ENCODE assay signal across 26 mouse cellular contexts in genomic region chr6:34658791-34659190, GRCm38 (mm10).
DNase-seq lines count a peak whose midpoint lies in the region; ATAC-seq and TF ChIP-seq lines count a peak whose summit lies in the region.
"Had no signal": no experiment of that assay in that cellular context is flagged by ENCODE, and none has a peak within 500 bp of the region (broad histone marks: within the 10 kb centered on the region; RNA-seq: fewer than 3 reads in every experiment).

No protein-coding gene starts in this region.

- no peaks in the 10 kb centered on the region for H3K27me3 ChIP-seq in kidney, adult 2 months (replicated peaks; ENCODE audit: control insufficient read depth, insufficient read depth, low read length)
- no peaks in the 10 kb centered on the region for H3K27me3 ChIP-seq in stomach, embryonic 14.5 days (ENCODE audit: control insufficient read depth, insufficient read depth, low read length)
- no peaks in the 10 kb centered on the region for H3K27me3 ChIP-seq in stomach, postnatal 0 days (ENCODE audit: control insufficient read depth, insufficient read depth, low read length)
- H3K27me3 ChIP-seq: embryonic facial prominence, embryonic 12.5 days; limb, embryonic 13.5 days; midbrain, embryonic 13.5 days; neural tube, embryonic 13.5 days had no signal

- TF ChIP-seq EP300 in stomach, postnatal 0 days (optimal IDR thresholded peaks at IDR 0.05), result no peak

- peak; percentile 47 for DNase-seq in kidney, adult 2 months
- no peak for DNase-seq in kidney, postnatal 4 days
- DNase-seq in left cerebral cortex, postnatal 14 days (ENCODE audit: low spot score in 2 of 2), result peak; percentile 12 to 20
- DNase-seq in left cerebral cortex, adult 18-20 months (ENCODE audit: low spot score in 2 of 2), result no peak
- DNase-seq in stomach, postnatal 0 days (ENCODE audit: low spot score), result no peak
- DNase-seq in layer of hippocampus, postnatal 10 days (ENCODE audit: low spot score in 2 of 2), result peak; percentile 7 to 28
- DNase-seq in right cerebral cortex, postnatal 14 days, result no peak
- DNase-seq: adrenal gland, postnatal 25 days; cerebellum, adult 8-10 months; embryo, embryonic 11 days; heart, postnatal 14 days; kidney, adult 9 months; kidney, postnatal 14 days had no signal

- intact Hi-C loops in left cerebral cortex, postnatal 14 days (cut with DNase I), result no loop called here

- H3K9ac ChIP-seq in stomach, embryonic 14.5 days (replicated peaks; ENCODE audit: low read depth, low read length), result no peak overlapping the region
- H3K9ac ChIP-seq in stomach, postnatal 0 days (ENCODE audit: low read length), result no peak overlapping the region
- H3K9ac ChIP-seq: embryonic facial prominence, embryonic 12.5 days; limb, embryonic 13.5 days; midbrain, embryonic 13.5 days; neural tube, embryonic 13.5 days had no signal

- no peak for ATAC-seq in stomach, embryonic 14.5 days (ENCODE audit: insufficient number of reproducible peaks, insufficient read depth, low FRiP score, low read depth)
- no peak for ATAC-seq in stomach, postnatal 0 days (ENCODE audit: low FRiP score, low TSS enrichment)
- ATAC-seq: CD4-positive, CD25-positive, alpha-beta regulatory T cell, adult 4 months; forebrain, embryonic 16.5 days; hindbrain, embryonic 16.5 days; intestine, embryonic 16.5 days; midbrain, embryonic 13.5 days had no signal

- H3K4me1 ChIP-seq in kidney, adult 2 months (ENCODE audit: control insufficient read depth, insufficient read depth, low read length), result no peaks in the 10 kb centered on the region
- no peaks in the 10 kb centered on the region for H3K4me1 ChIP-seq in stomach, embryonic 14.5 days (ENCODE audit: control insufficient read depth, insufficient read depth, low read length)
- no peaks in the 10 kb centered on the region for H3K4me1 ChIP-seq in stomach, postnatal 0 days (replicated peaks; ENCODE audit: control insufficient read depth, insufficient read depth)
- H3K4me1 ChIP-seq: embryonic facial prominence, embryonic 12.5 days; midbrain, embryonic 13.5 days had no signal

- H3K9me3 ChIP-seq in stomach, embryonic 14.5 days (ENCODE audit: control insufficient read depth, low read depth, low read length), result no peaks in the 10 kb centered on the region
- no peaks in the 10 kb centered on the region for H3K9me3 ChIP-seq in stomach, postnatal 0 days (ENCODE audit: control insufficient read depth, low read length)
- H3K9me3 ChIP-seq: embryonic facial prominence, embryonic 12.5 days; forebrain, embryonic 10.5 days; hindbrain, embryonic 10.5 days; limb, embryonic 13.5 days; midbrain, embryonic 13.5 days; neural tube, embryonic 13.5 days had no signal

- TF ChIP-seq POLR2A in kidney, adult 2 months (IDR thresholded peaks at IDR 0.05; ENCODE audit: low read depth, low read length), result no peak

- H3K27ac ChIP-seq in kidney, adult 2 months (ENCODE audit: insufficient read depth, low read depth, low read length), result no peak overlapping the region; the same call in 1 of the 2 replicates
- H3K27ac ChIP-seq in stomach, embryonic 14.5 days (ENCODE audit: low read length), result 0 out of 2 replicates have a peak overlapping the region, but pooled peaks have one; percentile 27
- no peak overlapping the region for H3K27ac ChIP-seq in stomach, postnatal 0 days (replicated peaks)
- H3K27ac ChIP-seq: embryonic facial prominence, embryonic 12.5 days; forebrain, embryonic 10.5 days; hindbrain, embryonic 10.5 days; limb, embryonic 13.5 days; midbrain, embryonic 13.5 days; neural tube, embryonic 13.5 days had no signal

- 70% methylated on average over 5 of the region's 5 CpGs for WGBS in kidney, adult 2 months
- 58% methylated on average over 5 of the region's 5 CpGs for whole genome bisulfite sequencing in stomach, embryonic 14.5 days
- WGBS in stomach, postnatal 0 days, result 40% methylated on average over 5 of the region's 5 CpGs

- H3K36me3 ChIP-seq in kidney, adult 2 months (ENCODE audit: control insufficient read depth, insufficient read depth, low read length), result no peaks in the 10 kb centered on the region
- H3K36me3 ChIP-seq in stomach, embryonic 14.5 days (ENCODE audit: control insufficient read depth, insufficient read depth, low read length), result no peaks in the 10 kb centered on the region
- peaks cover 5% of the 10 kb centered on the region; the same call in 1 of the 2 replicates for H3K36me3 ChIP-seq in stomach, postnatal 0 days (ENCODE audit: control insufficient read depth, insufficient read depth, low read length)
- H3K36me3 ChIP-seq: forebrain, embryonic 10.5 days; hindbrain, embryonic 10.5 days; midbrain, embryonic 13.5 days; neural tube, embryonic 13.5 days had no signal

- no peak for TF ChIP-seq CTCF in kidney, adult 2 months (conservative IDR thresholded peaks at IDR 0.05; ENCODE audit: insufficient read depth, insufficient read length, low read depth, low read length)
- no peak for TF ChIP-seq CTCF in stomach, postnatal 0 days (IDR thresholded peaks at IDR 0.05; ENCODE audit: low read depth)

- no peak overlapping the region for H3K4me3 ChIP-seq in kidney, adult 2 months (ENCODE audit: insufficient read depth, low read depth, low read length)
- no peak overlapping the region for H3K4me3 ChIP-seq in stomach, embryonic 14.5 days (ENCODE audit: low read depth, low read length)
- H3K4me3 ChIP-seq in stomach, postnatal 0 days (ENCODE audit: low read depth, low read length), result no peak overlapping the region
- H3K4me3 ChIP-seq: embryonic facial prominence, embryonic 12.5 days; forebrain, embryonic 10.5 days; hindbrain, embryonic 10.5 days; left cerebral cortex, adult 2 months; limb, embryonic 13.5 days; midbrain, embryonic 13.5 days; neural tube, embryonic 13.5 days had no signal

- no peak overlapping the region for H3K4me2 ChIP-seq in stomach, embryonic 14.5 days (replicated peaks; ENCODE audit: low read depth, low read length)
- H3K4me2 ChIP-seq in stomach, postnatal 0 days (replicated peaks; ENCODE audit: low read depth), result no peak overlapping the region
- H3K4me2 ChIP-seq: embryonic facial prominence, embryonic 12.5 days; limb, embryonic 13.5 days; liver, embryonic 11.5 days; midbrain, embryonic 13.5 days; neural tube, embryonic 13.5 days had no signal

Comparison
In these comparisons a context has a peak if more than half of its experiments do, and no peak if none do; other contexts are left out.
1. DNase-seq: peak in kidney, adult 2 months (single experiment), left cerebral cortex, postnatal 14 days (2 of 2) and layer of hippocampus, postnatal 10 days (2 of 2); none in kidney, postnatal 4 days (0 of 2), left cerebral cortex, adult 18-20 months (0 of 2), stomach, postnatal 0 days (single experiment) and right cerebral cortex, postnatal 14 days (single experiment).